Mouse (Mus musculus): Measurements from ENCODE around the gene Neurod2.
A peak's percentile ranks its signal among the peaks of the same experiment; 100 is the strongest.

GRCm38 (mm10) chr11:98345253-98345652 lies 15.8 kb upstream of the Neurod2 start:
- TF ChIP-seq CTCF (IDR thresholded peaks at IDR 0.05; ENCODE audit: control insufficient read depth, insufficient read depth, low read length) (peak; percentile 76), POLR2A (IDR thresholded peaks at IDR 0.05; ENCODE audit: borderline replicate concordance, control insufficient read depth, low read depth, low read length) (no peak)

All from bone marrow, adult 2 months (tissue).